Mouse (Mus musculus) kidney, postnatal 14 days (tissue): ENCODE data around the gene Zdhhc16.
"Not testable (repeated sequence)": the region's sequence is repeated elsewhere in the genome, so short reads cannot be mapped to it uniquely, and the experiment has no call there.

Experiments
- DNase-seq: peaks from one replicate; pipeline ENCODE4 v3.0.0; 2022; ENCODE audit warnings: mixed read lengths

Gene Zdhhc16

GRCm38 (mm10) chr19:41914592-41914882 lies 18.7 kb upstream of the Zdhhc16 start:
- not testable (repeated sequence) for DNase-seq

GRCm38 (mm10) chr19:41915294-41915693 lies 18.0 kb upstream of the Zdhhc16 start:
- DNase-seq: no peak

- no peak for DNase-seq
These were observed 16.4 kb upstream of the Zdhhc16 start for GRCm38 (mm10) chr19:41916853-41917252.

GRCm38 (mm10) chr19:41919471-41919870 lies 13.8 kb upstream of the Zdhhc16 start:
- no peak for DNase-seq

- no peak for DNase-seq
These were observed 12.7 kb upstream of the Zdhhc16 start for GRCm38 (mm10) chr19:41920412-41921067.

- no peak for DNase-seq
These were observed 594 bp upstream of the Zdhhc16 start for GRCm38 (mm10) chr19:41932686-41933085.

- DNase-seq: no peak
These were observed 844 bp downstream of the Zdhhc16 start for GRCm38 (mm10) chr19:41934124-41934523.

- no peak for DNase-seq
These were observed 2.6 kb downstream of the Zdhhc16 start for GRCm38 (mm10) chr19:41935921-41936320.

- DNase-seq: no peak
These were observed 5.3 kb downstream of the Zdhhc16 start for GRCm38 (mm10) chr19:41938539-41938938.

GRCm38 (mm10) chr19:41943841-41944240 lies 10.6 kb downstream of the Zdhhc16 start:
- DNase-seq: no peak

GRCm38 (mm10) chr19:41952287-41952686 lies 19.0 kb downstream of the Zdhhc16 start:
- peak; percentile 17 for DNase-seq

GRCm38 (mm10) chr19:41953574-41953973 lies 20.3 kb downstream of the Zdhhc16 start:
- DNase-seq: no peak

- DNase-seq: no peak
These were observed 36.3 kb downstream of the Zdhhc16 start for GRCm38 (mm10) chr19:41969618-41970017.

- DNase-seq: no peak
These were observed 40.9 kb downstream of the Zdhhc16 start for GRCm38 (mm10) chr19:41973891-41974794.

GRCm38 (mm10) chr19:41980422-41980818 lies 47.1 kb downstream of the Zdhhc16 start:
- peak; percentile 59 for DNase-seq

- DNase-seq: peak; percentile 100
These were observed 47.7 kb downstream of the Zdhhc16 start, which contains the start of gene Mms19 for GRCm38 (mm10) chr19:41980819-41981594. Mms19 (minus strand) TSS chr19:41981157.

- no peak for DNase-seq
These were observed 48.3 kb downstream of the Zdhhc16 start, which contains the start of gene Ubtd1 for GRCm38 (mm10) chr19:41981595-41981927. Ubtd1 (plus strand) TSS chr19:41981763.

- peak; percentile 74 for DNase-seq
These were observed 48.9 kb downstream of the Zdhhc16 start for GRCm38 (mm10) chr19:41981931-41982790.

- no peak for DNase-seq
These were observed 49.5 kb downstream of the Zdhhc16 start for GRCm38 (mm10) chr19:41982791-41983150.

- DNase-seq: no peak
These were observed 52.7 kb downstream of the Zdhhc16 start for GRCm38 (mm10) chr19:41985994-41986393.

- no peak for DNase-seq
These were observed 53.9 kb downstream of the Zdhhc16 start for GRCm38 (mm10) chr19:41987206-41987605.

- DNase-seq: no peak
These were observed 56.5 kb downstream of the Zdhhc16 start for GRCm38 (mm10) chr19:41989810-41990209.
